Mouse (Mus musculus): ENCODE results near the gene Tbx10.
A peak's percentile ranks its signal among the peaks of the same experiment; 100 is the strongest.
"Not testable (repeated sequence)": the region's sequence is repeated elsewhere in the genome, so short reads cannot be mapped to it uniquely, and the experiment has no call there.

Tbx10 gene

DNA sequence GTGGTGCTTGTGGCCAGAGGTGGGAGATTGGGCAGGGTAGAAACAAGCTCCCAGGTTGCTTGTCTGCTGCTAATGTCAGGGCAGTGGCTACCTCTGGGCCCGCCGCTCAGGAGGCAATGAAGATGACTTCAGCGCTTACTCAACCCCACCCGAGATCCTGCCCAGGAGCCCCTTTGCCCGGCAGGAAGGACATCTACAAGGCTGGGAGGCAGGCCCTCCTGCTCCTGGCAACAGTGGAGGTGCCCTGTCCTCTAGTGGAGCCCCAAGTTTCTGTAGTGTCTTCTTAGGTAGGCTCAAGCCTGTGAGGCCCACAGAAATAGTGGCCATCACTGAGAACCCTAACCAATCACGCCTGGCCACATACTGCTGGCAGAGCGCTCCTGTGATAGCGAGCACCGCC, 12.5 kb downstream of the Tbx10 start:
- DNase-seq, result no peak

DNA sequence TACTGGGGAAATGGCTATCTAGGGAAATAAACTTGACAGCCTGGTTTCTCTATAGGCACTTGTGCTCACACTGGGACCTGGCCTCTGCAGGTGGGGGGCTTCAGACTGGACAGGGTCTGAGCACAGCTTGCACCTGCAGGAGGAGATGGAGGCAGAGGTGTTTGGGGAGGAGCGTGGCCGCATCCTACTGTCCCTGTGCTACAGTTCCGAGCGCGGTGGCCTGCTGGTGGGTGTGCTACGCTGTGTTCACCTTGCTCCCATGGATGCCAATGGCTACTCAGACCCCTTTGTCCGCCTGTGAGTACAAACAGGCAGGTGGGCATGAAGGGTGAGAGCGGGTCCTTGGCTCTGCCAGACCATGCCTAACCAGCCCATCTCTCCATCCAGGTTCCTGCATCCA, 13.4 kb downstream of the Tbx10 start:
- DNase-seq, result no peak

DNA sequence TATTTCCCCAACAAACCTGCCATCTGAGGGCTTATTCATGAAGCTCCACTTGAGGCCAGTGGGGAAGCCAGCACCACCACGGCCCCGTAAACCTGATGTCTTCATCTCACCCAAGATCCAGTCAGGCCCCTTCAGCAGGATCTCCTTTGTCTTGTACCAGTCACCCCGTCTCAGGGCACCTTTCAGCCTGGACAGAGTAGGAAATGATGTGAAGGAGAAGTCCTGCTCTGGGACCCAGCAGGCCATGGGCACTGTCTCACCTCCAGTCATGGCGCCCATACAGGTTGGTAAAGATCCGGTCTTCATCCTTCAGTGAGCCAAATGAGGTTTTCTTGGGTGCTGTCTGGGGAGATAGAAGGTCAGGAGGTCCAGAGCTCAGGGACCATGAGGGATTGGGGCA, 18.5 kb downstream of the Tbx10 start:
- no peak for DNase-seq

DNA sequence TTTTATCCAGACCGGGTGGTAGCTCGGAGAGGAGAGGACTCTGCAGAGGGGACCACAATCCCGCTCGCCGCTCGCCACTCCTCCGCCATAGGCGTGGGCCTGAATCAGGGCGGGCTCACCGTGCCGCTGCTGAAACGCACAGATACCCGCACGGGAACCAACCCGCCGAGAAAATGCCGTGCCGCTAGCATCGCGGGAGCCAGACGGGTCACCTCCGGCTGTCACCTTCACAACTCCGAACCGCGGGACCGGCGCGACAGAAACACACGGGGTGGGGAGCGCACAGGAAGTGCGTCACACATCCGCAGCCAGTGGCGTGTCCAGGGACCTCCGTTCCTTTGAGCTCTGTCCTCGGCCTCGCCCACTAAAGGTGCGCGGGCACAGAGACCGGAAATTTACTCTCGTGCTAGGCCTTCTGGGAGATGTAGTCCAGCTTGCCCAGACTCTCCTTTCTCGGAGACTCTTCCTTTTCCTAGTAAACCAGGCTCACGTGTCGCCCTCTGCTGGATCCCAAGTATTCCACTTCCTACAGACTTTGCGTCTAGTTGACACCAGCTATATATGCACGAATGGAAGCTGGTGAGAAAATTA, 20.0 kb downstream of the Tbx10 start, which contains the start of gene Ndufv1:
Gene Ndufv1, minus strand, starts transcription at position 375 of the 591 bp plus-strand sequence.
- DNase-seq, result peak; percentile 95 to 96

DNA sequence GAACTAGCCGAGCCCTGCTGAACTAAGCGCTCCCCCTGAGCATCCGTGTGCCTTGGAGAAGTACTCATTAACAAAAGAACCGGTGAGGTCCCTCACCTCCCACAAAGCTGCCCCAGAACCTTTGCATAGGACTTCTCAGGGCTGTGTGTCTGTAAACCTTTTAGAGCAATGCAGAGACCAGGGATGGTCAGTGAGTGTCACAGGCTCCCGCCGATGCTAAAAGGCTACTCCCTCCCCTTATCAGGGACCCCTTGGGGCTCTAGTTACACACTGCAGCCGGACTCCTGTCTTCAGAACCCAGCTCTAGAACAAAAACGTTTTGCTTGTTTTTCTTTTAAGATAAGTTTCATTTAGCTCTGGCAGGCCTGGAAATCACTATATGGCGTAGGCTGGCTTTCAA, 20.5 kb downstream of the Tbx10 start:
- DNase-seq, result no peak

DNA sequence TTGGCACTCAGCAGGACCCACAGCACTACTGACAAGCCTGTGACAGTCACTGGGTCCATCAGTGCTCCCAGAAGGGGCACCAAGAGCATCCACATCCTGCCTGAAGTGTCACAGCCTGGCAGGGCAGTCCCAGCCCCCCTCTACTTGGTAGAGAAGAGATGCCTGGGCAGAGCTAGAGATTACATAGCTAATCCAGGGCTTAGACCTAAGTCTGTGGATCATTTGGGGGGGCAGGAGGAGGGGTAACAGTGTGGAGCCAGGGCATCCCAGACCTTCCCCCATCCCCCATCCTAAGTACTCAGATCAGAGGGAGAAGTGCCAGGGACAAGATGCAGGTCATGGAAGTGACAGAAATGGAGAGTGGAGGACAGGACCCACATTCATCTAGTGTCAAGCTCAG, 22.2 kb downstream of the Tbx10 start:
- DNase-seq, result no peak

DNA sequence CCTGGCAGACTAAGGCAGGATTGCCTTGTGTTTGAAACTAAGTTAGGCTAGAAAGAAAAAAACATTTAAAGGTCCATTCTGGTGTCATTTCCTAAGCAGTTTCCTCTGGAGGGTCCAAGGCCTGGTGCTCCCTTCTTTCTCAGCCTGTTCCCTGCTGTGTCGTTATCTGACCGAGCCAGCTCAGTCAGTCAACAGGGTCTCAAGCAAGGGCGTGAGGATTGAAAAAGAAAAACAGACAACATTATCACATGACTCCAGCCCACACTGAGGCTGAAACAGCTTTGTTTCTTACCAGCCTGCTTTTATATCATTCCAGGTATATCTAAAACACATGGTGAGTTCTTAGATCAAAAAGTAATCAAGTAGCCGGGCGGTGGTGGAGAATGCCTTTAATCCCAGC, 23.1 kb downstream of the Tbx10 start:
- no peak for DNase-seq

DNA sequence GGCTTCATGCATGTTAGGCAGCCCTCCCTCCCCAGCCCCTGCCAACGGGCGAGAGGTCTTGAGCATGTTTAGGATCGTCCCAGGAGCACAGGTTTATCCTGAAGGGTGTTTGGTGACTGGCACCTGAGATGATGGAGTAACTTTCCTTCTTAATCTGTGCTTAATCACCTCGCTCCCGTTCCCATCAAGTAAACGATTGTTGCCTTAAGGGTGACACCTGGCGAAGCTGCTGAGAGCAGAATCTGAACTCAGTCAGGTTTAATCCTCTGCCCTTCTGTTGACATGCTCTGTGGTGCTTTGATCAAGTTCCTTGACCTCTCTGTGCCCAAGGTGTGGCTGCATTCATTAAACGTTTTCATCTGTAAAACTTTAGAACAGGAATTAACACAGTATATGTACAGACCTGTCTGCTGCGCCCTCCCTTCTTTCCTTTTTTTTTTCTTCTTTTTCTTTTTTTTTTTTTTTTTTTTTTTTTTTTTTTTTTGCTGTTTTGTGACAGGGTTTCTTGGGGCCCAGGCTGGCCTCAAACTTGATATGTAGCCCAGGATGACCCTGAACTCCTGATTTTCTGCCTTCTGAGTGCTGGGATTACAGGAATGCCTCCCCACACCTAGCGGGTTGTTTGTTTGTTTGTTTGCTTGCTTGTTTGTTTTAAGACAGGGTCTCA, 25.5 kb downstream of the Tbx10 start:
- no peak for DNase-seq

DNA sequence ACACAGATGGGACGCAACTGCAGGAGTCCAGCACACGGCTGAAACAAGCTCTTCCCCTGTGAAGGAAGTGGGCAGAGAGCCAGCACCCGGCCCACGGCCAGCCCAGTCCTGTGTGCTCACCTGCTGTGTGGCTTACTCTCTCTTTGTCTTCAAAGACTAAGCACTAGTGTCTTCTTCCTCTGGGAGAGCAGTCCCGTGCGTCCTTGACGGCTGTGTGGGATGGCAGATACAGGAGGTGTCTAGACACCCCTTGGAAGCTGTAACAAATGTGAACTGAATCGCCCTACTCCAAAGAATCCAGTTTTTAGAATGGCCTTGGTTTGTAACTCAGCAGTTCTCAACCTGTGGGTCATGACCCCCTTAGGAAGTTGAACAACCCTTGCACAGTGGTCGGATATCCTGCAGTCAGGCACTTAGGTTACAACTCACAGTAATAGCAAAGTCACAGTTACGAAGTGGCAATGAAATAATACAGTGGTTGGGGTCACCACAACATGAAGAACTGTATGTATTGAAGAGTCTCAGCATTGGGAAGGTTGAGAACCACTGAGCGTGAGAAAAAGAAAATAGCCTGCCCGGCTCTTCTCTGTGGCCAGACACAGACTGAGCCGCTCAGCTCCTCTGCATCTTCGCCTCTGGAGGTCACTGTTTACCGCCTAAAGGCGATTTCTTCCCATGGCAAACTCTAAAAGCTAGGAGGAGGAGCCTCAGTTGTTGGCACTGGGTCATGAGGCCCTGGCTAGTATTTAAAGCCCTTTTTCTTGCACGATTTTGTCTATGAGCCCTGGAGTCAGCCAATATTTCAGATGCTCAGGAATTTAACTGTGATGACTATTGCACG, 26.4 kb downstream of the Tbx10 start:
- peak; percentile 83 to 87 for DNase-seq

DNA sequence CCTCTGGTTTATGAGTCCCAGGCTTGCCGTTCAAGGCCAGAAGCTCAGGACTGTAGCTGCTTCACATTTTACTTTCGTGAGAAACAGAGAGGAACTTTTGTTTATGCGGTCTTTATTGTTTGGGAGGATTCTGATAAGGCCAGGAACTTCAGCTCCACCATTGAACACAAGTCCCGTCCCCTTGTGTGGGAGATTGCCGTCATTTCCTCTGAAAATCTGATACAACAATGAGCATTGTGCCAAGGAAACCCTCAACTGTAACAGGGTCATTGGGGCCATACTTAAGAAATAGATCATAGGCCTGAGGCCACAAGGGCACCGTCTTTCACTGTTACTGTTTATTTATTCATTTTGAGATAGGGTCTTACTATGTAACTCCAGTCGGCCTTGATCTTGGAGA, 30.6 kb downstream of the Tbx10 start:
- DNase-seq, result no peak

DNA sequence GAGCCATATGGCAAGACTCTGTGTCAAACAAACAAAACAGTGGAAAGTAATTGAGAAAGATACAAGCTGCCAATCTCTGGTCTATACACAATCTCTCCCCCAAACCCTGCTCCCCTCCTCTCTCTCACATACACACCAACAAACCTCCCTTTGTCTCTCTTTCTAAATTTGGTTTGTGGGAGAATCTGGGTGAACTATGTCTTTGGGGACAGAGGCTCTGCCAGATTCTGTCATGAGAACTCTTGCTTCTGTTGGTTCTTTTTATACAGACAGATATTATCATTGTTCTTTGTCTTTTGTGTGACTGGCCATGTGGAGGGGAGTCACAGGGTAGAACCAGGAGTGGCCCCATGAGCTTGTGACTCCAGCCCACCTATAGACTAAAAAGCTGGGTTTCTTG, 35.0 kb downstream of the Tbx10 start:
- no peak for DNase-seq

DNA sequence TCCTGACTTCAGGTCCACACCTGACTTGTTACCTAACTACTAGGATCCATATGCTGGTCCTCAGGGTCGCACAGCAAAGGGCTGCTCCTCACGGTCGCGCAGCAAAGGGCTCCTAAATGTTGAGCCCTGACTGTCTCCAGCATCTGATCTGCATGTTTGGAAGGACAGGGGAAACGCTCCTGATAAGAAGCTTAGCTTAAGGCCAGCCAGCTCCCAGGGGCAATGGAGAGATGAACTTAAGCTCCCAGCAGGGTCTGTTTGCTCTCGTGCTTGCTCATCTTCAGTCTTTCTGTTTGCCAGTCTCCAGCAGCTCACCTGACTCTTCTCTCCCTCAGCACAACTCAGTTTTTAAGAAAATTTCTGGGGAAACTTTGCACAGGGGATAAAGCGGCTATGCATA, 40.1 kb downstream of the Tbx10 start:
- DNase-seq, result no peak

DNA sequence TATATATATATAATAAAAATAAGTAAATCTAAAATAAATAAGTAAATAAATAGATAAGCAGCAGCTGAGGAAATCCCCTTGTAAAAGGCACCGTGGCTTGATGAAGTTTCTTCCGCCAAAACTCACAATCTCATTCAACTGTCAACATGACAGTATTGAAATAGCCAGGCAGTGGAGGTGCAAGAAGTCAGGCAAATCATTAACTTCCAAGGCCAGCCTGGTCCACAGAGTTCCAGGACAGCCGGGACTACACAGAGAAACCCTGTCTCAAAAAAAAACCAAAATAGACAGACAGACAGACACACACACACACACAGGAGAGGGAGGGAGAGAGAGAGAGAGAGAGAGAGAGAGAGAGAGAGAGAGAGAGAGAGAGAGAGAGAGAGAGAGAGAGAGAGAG, 40.7 kb downstream of the Tbx10 start:
- DNase-seq, result no peak

DNA sequence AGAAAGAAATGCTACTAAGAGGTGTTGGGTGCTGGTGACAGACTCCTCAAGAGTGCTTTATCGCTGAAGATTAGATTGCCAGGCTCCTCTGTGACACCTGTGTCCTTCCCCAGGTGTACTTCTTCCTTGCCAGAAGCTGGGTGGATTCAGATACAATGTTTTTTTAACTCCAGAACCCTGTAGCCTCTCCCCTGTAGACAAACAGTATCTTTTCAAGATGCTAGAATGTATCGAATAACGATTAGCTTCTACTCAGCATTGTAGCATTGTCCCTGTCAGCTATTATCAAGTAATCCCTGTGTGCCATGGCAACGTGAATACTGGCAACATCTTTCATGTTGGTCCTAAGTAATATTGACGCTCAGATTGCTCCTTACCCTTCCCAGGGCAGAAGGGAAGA, 41.2 kb downstream of the Tbx10 start:
- DNase-seq, result no peak

DNA sequence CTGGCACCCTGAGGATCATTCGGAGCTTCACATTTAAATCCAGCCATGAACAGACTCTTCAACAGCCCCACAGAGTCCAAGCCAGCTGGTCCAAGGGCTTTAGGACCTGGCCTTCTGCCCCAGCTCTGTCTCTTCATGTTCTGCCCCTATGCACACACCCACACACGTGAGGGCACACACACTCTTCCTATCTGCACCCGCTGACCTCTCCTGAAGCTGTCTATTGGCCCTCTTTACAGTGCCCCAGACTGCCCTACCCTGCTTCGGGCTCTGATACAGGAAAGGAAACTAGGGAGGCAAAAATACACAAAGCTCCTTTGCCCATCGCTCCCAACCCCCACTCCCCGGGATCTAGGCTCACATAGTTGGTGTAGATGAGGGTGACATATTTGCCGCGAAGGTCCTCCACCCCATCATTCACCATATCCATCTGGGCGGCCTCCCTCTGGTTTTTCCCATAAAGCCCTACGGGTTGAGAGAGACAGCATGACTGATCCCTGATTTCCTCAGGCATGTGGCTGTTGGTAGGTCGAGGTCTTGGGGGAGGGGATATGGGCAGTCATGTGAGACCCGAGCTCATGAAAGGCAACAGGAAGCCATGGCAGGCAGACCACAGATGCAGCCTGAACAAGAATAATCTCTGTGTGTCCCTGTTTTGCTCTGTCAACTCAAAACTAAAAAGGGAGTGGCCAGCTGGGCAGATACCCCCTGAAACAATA, 43.9 kb downstream of the Tbx10 start:
- DNase-seq, result no peak

DNA sequence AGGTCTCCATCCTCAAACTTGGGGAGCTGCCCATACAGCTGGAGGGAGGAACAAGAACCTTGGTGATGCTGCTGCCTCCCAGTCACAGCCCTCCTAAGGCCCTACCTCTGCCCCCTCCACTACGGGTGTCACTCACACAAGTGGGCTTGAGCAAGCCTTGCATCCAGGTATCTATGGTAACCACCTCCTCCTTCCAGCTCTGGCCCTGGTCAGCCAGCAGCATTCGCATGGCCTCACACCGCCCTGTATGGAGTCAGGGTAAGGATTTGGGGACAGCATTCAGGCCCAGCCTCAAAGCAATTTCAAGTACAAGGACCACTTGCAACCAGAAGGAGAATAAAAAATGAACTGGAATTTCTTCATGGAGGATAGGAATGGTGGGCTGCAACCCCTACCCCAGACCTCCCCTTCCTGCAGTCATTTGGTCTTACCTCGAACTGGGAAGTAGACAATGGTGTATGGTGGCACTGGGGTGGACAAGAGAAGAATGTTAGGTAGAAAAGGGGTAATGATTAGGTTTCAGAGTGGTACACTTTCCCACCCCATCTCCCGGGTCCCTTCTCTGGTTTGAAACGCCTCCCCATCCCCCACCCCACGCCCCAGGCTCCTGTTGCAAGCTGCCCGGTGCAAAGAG, 44.7 kb downstream of the Tbx10 start:
- DNase-seq, result not testable (repeated sequence)

DNA sequence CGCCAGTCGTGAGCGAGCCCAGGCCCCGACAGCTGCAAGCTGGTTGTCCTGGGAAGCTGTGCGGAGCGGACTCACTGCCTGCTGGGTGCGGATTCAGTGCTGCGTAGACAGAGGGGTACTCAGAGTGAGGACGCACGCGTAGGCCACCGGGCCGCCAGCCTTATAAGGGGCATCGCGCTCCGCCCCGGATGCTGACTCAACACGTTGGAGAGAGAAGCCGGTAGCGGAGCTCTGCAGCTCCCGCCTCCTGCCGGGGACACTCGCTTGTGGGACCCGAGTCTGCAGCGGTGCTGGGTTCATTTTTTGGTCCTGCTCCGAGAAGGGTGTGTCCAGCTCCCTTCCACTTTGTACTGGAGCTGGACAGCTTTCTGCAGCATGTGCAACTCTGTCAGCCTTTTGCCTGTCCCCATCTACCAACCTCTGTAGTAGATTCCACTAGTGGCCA, 45.3 kb downstream of the Tbx10 start, which contains the start of gene Gstp1:
Gene Gstp1, minus strand, starts transcription at position 198 of the 445 bp plus-strand sequence.
- peak; percentile 74 to 80 for DNase-seq

DNA sequence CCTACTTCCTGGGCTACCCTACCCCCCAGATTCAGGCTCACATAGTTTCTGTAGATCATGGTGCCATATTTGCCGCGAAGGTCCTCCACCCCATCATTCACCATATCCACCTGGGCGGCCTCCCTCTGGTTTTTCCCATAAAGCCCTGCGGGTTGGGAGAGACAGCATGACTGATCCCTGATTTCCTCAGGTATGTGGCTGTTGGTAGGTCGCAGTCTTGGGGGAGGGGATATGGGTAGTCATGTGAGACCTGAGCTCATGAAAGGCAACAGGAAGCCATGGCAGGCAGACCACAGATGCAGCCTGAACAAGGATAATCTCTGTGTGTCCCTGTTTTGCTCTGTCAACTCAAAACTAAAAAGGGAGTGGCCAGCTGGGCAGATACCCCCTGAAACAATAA, 48.4 kb downstream of the Tbx10 start:
- not testable (repeated sequence) for DNase-seq

DNA sequence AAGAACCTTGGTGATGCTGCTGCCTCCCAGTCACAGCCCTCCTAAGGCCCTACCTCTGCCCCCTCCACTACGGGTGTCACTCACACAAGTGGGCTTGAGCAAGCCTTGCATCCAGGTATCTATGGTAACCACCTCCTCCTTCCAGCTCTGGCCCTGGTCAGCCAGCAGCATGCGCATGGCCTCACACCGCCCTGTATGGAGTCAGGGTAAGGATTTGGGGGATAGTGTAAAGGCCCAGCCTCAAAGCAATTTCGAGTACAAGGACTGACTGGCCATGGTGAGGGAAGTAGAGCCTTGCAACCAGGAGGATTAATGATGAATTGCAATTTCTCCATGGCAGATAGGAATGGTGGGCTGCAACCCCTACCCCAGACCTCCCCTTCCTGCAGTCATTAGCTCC, 48.9 kb downstream of the Tbx10 start:
- not testable (repeated sequence) for DNase-seq

DNA sequence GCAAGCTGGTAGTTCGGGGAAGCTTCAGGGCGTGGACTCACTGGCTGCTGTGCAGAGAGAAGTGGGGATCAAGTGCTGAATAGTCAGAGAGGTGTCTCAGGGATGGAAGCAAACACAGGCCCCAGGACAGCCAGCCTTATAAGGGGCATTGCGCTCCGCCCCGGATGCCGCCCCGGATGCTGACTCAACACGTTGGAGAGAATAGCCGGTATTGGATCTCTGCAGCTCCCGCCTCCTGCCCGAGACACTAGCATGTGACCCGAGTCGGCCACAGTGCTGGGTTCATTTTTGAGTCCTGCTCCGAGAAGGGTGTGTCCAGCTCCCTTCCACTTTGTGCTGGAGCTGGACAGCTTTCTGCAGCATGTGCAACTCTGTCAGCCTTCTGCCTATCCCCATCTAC, 49.6 kb downstream of the Tbx10 start:
- no peak for DNase-seq

DNA sequence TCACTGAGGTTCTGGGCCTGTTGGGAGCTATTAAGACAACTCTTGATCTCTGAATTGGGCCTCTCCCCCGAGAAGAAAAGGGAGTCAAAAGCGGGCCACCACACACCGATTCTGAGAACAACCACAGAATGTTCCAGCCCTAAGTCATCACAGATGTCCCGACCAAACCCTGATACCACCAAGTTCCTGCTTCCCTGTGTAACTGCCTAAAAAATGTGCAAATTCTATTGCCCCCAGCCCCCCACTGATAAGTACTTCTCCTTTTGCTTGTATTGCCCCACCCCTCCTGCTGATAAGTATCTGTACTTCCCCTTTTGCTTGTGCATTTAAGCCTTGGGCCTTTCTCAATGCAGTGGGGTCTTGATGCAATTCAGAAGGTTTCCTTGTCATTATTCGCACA, 51.6 kb downstream of the Tbx10 start:
- DNase-seq, result not testable (repeated sequence)

Data from cerebellum, postnatal 36 days (tissue).